Mouse (Mus musculus) erythroblast, adult 5-6 weeks (primary cell): ENCODE results near the gene Slc50a1. TPM values are rescaled to one million over a fixed set of nuclear protein-coding genes. Genes with fewer than 3 reads are reported as not detected.

Source experiments
- total RNA-seq, 2 experiments: library from RNA; stranded (forward) in 1 of 2; stranded (reverse) in 1 of 2; fragments of 150-400 nt in 1 of 2; fragments of 200-764, 138-1000 nt in 1 of 2; gene quantifications; 2 replicates each; pipeline versions ENCODE4 v1.2.3 to v1.2.4; 2015 to 2017; ENCODE audit warnings: low replicate concordance in 2 of 2

Slc50a1 gene
- total RNA-seq, 2 experiments from 2014 or later, result 11.5 to 12.9 TPM

Other genes starting within 250 kb of the Slc50a1 start
- gene Rusc1, start 177.3 kb downstream of the Slc50a1 start, total RNA-seq (2015; ENCODE audit: low replicate concordance), result 0.38 and 2.5 TPM in 2 replicates
- 1.6 and 5.6 TPM in 2 replicates for gene Rusc1, start 177.3 kb downstream of the Slc50a1 start, total RNA-seq (2017; ENCODE audit: low replicate concordance)
- not detected in 2 replicates for gene Gm43738, start 169.5 kb downstream of the Slc50a1 start, total RNA-seq (2015; ENCODE audit: low replicate concordance)
- not detected in 2 replicates for gene Gm43738, start 169.5 kb downstream of the Slc50a1 start, total RNA-seq (2017; ENCODE audit: low replicate concordance)
- gene Fdps, start 168.6 kb downstream of the Slc50a1 start, total RNA-seq (2015; ENCODE audit: low replicate concordance), result 17.1 and 33.6 TPM in 2 replicates
- 30.1 and 47.8 TPM in 2 replicates for gene Fdps, start 168.6 kb downstream of the Slc50a1 start, total RNA-seq (2017; ENCODE audit: low replicate concordance)
- 22.5 and 23.4 TPM in 2 replicates for gene Pklr, start 134.4 kb downstream of the Slc50a1 start, total RNA-seq (2015; ENCODE audit: low replicate concordance)
- 5.6 and 5.7 TPM in 2 replicates for gene Pklr, start 134.4 kb downstream of the Slc50a1 start, total RNA-seq (2017; ENCODE audit: low replicate concordance)
- gene Hcn3, start 110.4 kb downstream of the Slc50a1 start, total RNA-seq (2015; ENCODE audit: low replicate concordance), result not detected in 2 replicates
- gene Hcn3, start 110.4 kb downstream of the Slc50a1 start, total RNA-seq (2017; ENCODE audit: low replicate concordance), result 1.3 TPM in 1 of 2 replicates, not detected in the other
- gene Clk2, start 105.8 kb downstream of the Slc50a1 start, total RNA-seq (2015; ENCODE audit: low replicate concordance), result 16.3 and 37.9 TPM in 2 replicates
- 24.4 and 47.4 TPM in 2 replicates for gene Clk2, start 105.8 kb downstream of the Slc50a1 start, total RNA-seq (2017; ENCODE audit: low replicate concordance)
- gene Scamp3, start 93.1 kb downstream of the Slc50a1 start, total RNA-seq (2015; ENCODE audit: low replicate concordance), result 20.3 and 24.0 TPM in 2 replicates
- 3.5 and 5.8 TPM in 2 replicates for gene Scamp3, start 93.1 kb downstream of the Slc50a1 start, total RNA-seq (2017; ENCODE audit: low replicate concordance)
- 3.3 and 18.6 TPM in 2 replicates for gene Fam189b, start 87.4 kb downstream of the Slc50a1 start, total RNA-seq (2015; ENCODE audit: low replicate concordance)
- gene Fam189b, start 87.4 kb downstream of the Slc50a1 start, total RNA-seq (2017; ENCODE audit: low replicate concordance), result 1.8 TPM in 1 of 2 replicates, not detected in the other
- 11.1 and 18.8 TPM in 2 replicates for gene Gba, start 67.6 kb downstream of the Slc50a1 start, total RNA-seq (2015; ENCODE audit: low replicate concordance)
- gene Gba, start 67.6 kb downstream of the Slc50a1 start, total RNA-seq (2017; ENCODE audit: low replicate concordance), result 12.9 and 13.2 TPM in 2 replicates
- gene Thbs3, start 55.4 kb downstream of the Slc50a1 start, total RNA-seq (2015; ENCODE audit: low replicate concordance), result not detected in 2 replicates
- 1.7 TPM in 1 of 2 replicates, not detected in the other for gene Thbs3, start 55.4 kb downstream of the Slc50a1 start, total RNA-seq (2017; ENCODE audit: low replicate concordance)
- 4.0 and 13.4 TPM in 2 replicates for gene Mtx1, start 43.5 kb downstream of the Slc50a1 start, total RNA-seq (2015; ENCODE audit: low replicate concordance)
- gene Mtx1, start 43.5 kb downstream of the Slc50a1 start, total RNA-seq (2017; ENCODE audit: low replicate concordance), result 8.6 and 13.4 TPM in 2 replicates
- not detected in 2 replicates for gene Muc1, start 41.5 kb downstream of the Slc50a1 start, total RNA-seq (2015; ENCODE audit: low replicate concordance)
- gene Muc1, start 41.5 kb downstream of the Slc50a1 start, total RNA-seq (2017; ENCODE audit: low replicate concordance), result not detected in 2 replicates
- gene Krtcap2, start 24.6 kb downstream of the Slc50a1 start, total RNA-seq (2015; ENCODE audit: low replicate concordance), result 47.0 and 49.8 TPM in 2 replicates
- gene Krtcap2, start 24.6 kb downstream of the Slc50a1 start, total RNA-seq (2017; ENCODE audit: low replicate concordance), result 17.8 and 31.8 TPM in 2 replicates
- gene Trim46, start 24.3 kb downstream of the Slc50a1 start, total RNA-seq (2015; ENCODE audit: low replicate concordance), result not detected in 2 replicates
- gene Trim46, start 24.3 kb downstream of the Slc50a1 start, total RNA-seq (2017; ENCODE audit: low replicate concordance), result not detected in 2 replicates
- gene Dpm3, start 11.2 kb downstream of the Slc50a1 start, total RNA-seq (2015; ENCODE audit: low replicate concordance), result 16.1 and 42.3 TPM in 2 replicates
- 4.3 TPM in 1 of 2 replicates, not detected in the other for gene Dpm3, start 11.2 kb downstream of the Slc50a1 start, total RNA-seq (2017; ENCODE audit: low replicate concordance)
- not detected in 2 replicates for gene Efna1, start 10.6 kb upstream of the Slc50a1 start, total RNA-seq (2015; ENCODE audit: low replicate concordance)
- gene Efna1, start 10.6 kb upstream of the Slc50a1 start, total RNA-seq (2017; ENCODE audit: low replicate concordance), result not detected in 2 replicates
- gene Efna3, start 52.4 kb upstream of the Slc50a1 start, total RNA-seq (2015; ENCODE audit: low replicate concordance), result not detected in 2 replicates
- not detected in 2 replicates for gene Efna3, start 52.4 kb upstream of the Slc50a1 start, total RNA-seq (2017; ENCODE audit: low replicate concordance)
- not detected in 2 replicates for gene Efna4, start 67.5 kb upstream of the Slc50a1 start, total RNA-seq (2015; ENCODE audit: low replicate concordance)
- not detected in 2 replicates for gene Efna4, start 67.5 kb upstream of the Slc50a1 start, total RNA-seq (2017; ENCODE audit: low replicate concordance)
- 25.3 and 34.2 TPM in 2 replicates for gene Adam15, start 79.4 kb upstream of the Slc50a1 start, total RNA-seq (2015; ENCODE audit: low replicate concordance)
- gene Adam15, start 79.4 kb upstream of the Slc50a1 start, total RNA-seq (2017; ENCODE audit: low replicate concordance), result 5.0 and 14.1 TPM in 2 replicates
- not detected in 2 replicates for gene Dcst2, start 91.4 kb upstream of the Slc50a1 start, total RNA-seq (2015; ENCODE audit: low replicate concordance)
- not detected in 2 replicates for gene Dcst2, start 91.4 kb upstream of the Slc50a1 start, total RNA-seq (2017; ENCODE audit: low replicate concordance)
- gene Dcst1, start 94.7 kb upstream of the Slc50a1 start, total RNA-seq (2015; ENCODE audit: low replicate concordance), result not detected in 2 replicates
- not detected in 2 replicates for gene Dcst1, start 94.7 kb upstream of the Slc50a1 start, total RNA-seq (2017; ENCODE audit: low replicate concordance)
- gene Zbtb7b, start 124.2 kb upstream of the Slc50a1 start, total RNA-seq (2015; ENCODE audit: low replicate concordance), result 5.8 and 7.7 TPM in 2 replicates
- 5.4 and 15.2 TPM in 2 replicates for gene Zbtb7b, start 124.2 kb upstream of the Slc50a1 start, total RNA-seq (2017; ENCODE audit: low replicate concordance)
- gene Lenep, start 132.2 kb upstream of the Slc50a1 start, total RNA-seq (2015; ENCODE audit: low replicate concordance), result 0.63 and 3.7 TPM in 2 replicates
- 0.17 TPM in 1 of 2 replicates, not detected in the other for gene Lenep, start 132.2 kb upstream of the Slc50a1 start, total RNA-seq (2017; ENCODE audit: low replicate concordance)
- gene Flad1, start 141.3 kb upstream of the Slc50a1 start, total RNA-seq (2015; ENCODE audit: low replicate concordance), result 2.1 and 6.3 TPM in 2 replicates
- gene Flad1, start 141.3 kb upstream of the Slc50a1 start, total RNA-seq (2017; ENCODE audit: low replicate concordance), result 1.8 and 3.1 TPM in 2 replicates
- gene Cks1b, start 147.8 kb upstream of the Slc50a1 start, total RNA-seq (2015; ENCODE audit: low replicate concordance), result 67.9 and 79.9 TPM in 2 replicates
- 37.4 and 42.1 TPM in 2 replicates for gene Cks1b, start 147.8 kb upstream of the Slc50a1 start, total RNA-seq (2017; ENCODE audit: low replicate concordance)
- gene Shc1, start 147.9 kb upstream of the Slc50a1 start, total RNA-seq (2015; ENCODE audit: low replicate concordance), result 14.4 and 25.2 TPM in 2 replicates
- 21.3 and 24.1 TPM in 2 replicates for gene Shc1, start 147.9 kb upstream of the Slc50a1 start, total RNA-seq (2017; ENCODE audit: low replicate concordance)
- gene Pygo2, start 159.6 kb upstream of the Slc50a1 start, total RNA-seq (2015; ENCODE audit: low replicate concordance), result 9.8 and 11.5 TPM in 2 replicates
- 5.6 and 12.4 TPM in 2 replicates for gene Pygo2, start 159.6 kb upstream of the Slc50a1 start, total RNA-seq (2017; ENCODE audit: low replicate concordance)
- gene Pbxip1, start 166.1 kb upstream of the Slc50a1 start, total RNA-seq (2015; ENCODE audit: low replicate concordance), result 3.8 and 4.2 TPM in 2 replicates
- 6.2 and 8.6 TPM in 2 replicates for gene Pbxip1, start 166.1 kb upstream of the Slc50a1 start, total RNA-seq (2017; ENCODE audit: low replicate concordance)
- 5.4 and 8.1 TPM in 2 replicates for gene Pmvk, start 184.0 kb upstream of the Slc50a1 start, total RNA-seq (2015; ENCODE audit: low replicate concordance)
- 6.6 and 10.1 TPM in 2 replicates for gene Pmvk, start 184.0 kb upstream of the Slc50a1 start, total RNA-seq (2017; ENCODE audit: low replicate concordance)
- not detected in 2 replicates for gene Kcnn3, start 249.6 kb upstream of the Slc50a1 start, total RNA-seq (2015; ENCODE audit: low replicate concordance)
- gene Kcnn3, start 249.6 kb upstream of the Slc50a1 start, total RNA-seq (2017; ENCODE audit: low replicate concordance), result 0.26 TPM in 1 of 2 replicates, not detected in the other